Mouse (Mus musculus) adrenal gland, postnatal 25 days (tissue): ENCODE results near the gene Grrp1. TPM values are rescaled to one million over a fixed set of nuclear protein-coding genes. Genes with fewer than 3 reads are reported as not detected.

Experiments
- DNase-seq: peaks from one replicate; pipeline ENCODE4 v3.0.0; 2021; ENCODE audit warnings: mixed read lengths
- total RNA-seq: library from RNA; stranded (reverse); gene quantifications from 2 replicates; pipeline ENCODE4 v1.2.3, GENCODE M21; 2021

Grrp1 gene
- total RNA-seq, 1 experiment from 2014 or later: 8.3 TPM

GRCm38 (mm10) chr4:134243516-134244250, 10.2 kb downstream of the Grrp1 start, which contains the start of gene E130218I03Rik:
E130218I03Rik (plus strand) TSS chr4:134243662.
- no peak for DNase-seq

GRCm38 (mm10) chr4:134238686-134239085, 15.2 kb downstream of the Grrp1 start:
- no peak for DNase-seq

DNA sequence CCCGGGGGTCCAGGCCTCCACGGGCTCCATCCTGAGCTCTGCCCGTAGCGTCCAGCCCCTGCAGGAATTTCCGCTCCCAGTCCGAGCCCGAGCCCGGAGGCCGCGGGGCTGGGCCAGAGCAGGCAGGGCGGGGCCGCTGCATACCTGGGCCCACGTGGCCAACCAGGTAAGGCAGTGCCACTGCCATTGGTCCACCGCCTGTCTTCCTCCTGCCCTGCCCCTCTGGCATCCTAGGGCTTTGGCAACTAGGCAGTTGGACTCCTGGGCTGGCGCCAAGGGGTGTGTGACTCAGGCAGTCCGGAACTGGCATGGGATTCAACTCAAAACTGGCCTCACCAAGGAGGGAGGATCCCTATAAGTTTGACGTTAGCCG, 15.6 kb downstream of the Grrp1 start, which contains the start of gene Cnksr1:
Gene Cnksr1, minus strand, starts transcription at position 121 of the 373 bp plus-strand sequence.
- peak; percentile 93 for DNase-seq

DNA sequence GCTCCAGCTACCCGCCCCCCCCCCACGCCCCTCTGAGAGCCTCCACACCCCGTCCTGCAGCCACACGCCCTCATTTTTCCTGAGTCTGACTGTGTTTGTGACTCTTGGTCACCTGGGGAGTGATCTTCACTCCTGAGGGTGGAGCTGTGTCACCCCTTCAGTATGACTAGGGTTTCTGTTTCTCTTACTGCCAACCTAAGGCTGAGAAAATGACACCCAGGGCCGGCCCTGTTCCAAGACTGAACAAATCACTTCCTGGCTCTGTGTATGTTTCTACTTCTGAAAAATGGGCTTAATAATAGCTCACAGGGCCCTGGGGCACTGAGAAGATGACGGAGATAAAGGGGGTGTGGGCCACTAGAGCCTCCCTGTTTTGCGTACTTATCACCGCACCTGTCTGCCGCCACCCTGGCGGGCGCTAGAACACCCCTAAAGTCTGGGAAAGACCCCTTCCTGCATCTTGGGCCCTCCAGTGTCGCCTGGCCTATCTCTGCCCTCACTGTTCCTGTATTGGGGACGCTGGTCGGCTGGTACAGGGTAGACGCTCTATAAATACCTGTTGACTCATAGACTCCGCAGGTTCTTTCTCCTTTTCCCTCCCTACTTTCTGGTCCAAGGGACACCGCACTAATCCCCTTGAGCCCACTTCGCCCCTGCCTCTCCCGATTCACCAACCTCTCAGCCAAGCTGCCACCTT, 16.2 kb downstream of the Grrp1 start:
- DNase-seq: no peak

- no peak for DNase-seq
Measured at GRCm38 (mm10) chr4:134234876-134235275, 19.0 kb downstream of the Grrp1 start.

DNA sequence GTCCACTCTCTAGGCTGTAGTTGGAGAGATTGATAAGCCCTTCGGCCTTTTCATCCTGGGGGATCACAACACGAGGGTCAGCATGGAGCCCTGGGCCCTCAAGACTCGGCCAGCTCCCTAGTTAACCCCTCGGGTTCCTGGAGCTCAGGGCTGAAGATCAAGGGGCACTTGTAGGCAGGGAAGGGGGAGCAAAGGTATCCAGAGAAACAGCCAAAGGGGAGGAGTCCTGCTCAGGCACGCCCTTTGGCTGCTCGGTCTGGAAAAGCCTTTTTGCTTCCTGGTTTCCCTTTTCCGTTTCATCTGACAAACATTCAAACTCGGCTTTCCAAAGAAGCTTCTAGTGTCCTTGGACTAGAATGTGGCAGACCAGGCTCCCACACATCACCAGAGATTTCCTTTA, 23.5 kb downstream of the Grrp1 start:
- no peak for DNase-seq

DNA sequence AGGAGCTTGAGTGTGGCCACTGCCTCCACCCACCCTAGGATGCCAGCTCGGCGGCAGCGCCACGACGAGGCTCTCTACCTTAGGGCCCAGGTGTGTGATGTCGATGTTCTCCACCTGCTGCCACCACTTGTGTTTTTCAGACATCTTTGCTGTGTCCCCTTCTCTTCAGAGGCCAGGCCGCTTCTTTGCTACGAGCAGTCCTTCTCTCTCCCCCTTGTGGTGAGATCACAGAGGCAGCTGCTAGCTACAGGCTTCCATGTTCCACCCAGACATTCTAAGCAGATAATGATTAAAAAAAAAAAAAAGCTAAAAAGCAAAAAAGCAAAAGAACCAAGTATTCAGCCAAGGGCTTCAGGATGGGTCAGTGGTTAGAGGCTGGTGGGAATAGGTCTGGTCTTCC, 26.7 kb downstream of the Grrp1 start, which contains the start of gene Catsper4:
Gene Catsper4, minus strand, starts transcription at position 190 of the 400 bp plus-strand sequence.
- no peak for DNase-seq

GRCm38 (mm10) chr4:134222793-134223600, 30.9 kb downstream of the Grrp1 start:
- DNase-seq: no peak

DNA sequence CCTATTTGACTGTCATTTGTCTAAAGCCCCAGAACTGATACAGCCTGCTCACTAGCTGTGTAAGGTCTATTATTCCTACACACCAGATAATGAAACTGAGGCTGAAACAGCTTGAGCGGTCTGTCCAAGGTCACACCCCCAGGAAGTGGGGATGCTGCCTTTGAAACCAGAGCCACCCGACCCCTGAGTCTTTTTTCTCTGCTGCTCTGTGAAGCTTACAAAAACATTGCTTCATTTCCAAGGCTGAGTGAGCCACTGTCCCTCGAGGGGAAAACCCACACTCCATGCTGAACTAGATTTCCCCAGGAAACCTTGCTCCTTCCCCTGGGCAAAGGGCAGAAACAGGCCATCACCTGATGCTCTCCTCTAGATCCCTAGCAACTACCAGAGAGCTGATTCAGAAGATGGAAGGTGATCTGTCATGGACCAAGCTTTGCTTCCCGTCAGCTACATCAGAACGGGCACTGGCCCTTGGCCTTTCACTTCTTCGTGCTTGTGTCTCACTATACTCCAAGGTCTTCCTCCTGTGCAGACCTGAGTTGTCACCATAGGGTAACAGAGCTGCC, 47.3 kb downstream of the Grrp1 start:
- no peak for DNase-seq

GRCm38 (mm10) chr4:134203340-134203896, 50.5 kb downstream of the Grrp1 start:
- DNase-seq: no peak

GRCm38 (mm10) chr4:134202904-134203303, 51.0 kb downstream of the Grrp1 start, which contains the start of gene Gm7534:
Gm7534 (minus strand) TSS chr4:134203004.
- no peak for DNase-seq

Other genes starting within 250 kb of the Grrp1 start
- not detected in 2 replicates for gene Lin28a, start 235.3 kb downstream of the Grrp1 start, total RNA-seq
- gene Zfp683, start 200.3 kb downstream of the Grrp1 start, total RNA-seq: not detected in 2 replicates
- 0.15 TPM in 1 of 2 replicates, not detected in the other for gene Crybg2, start 193.3 kb downstream of the Grrp1 start, total RNA-seq
- 3.5 and 8.4 TPM in 2 replicates for gene Cd52, start 159.0 kb downstream of the Grrp1 start, total RNA-seq
- gene Ubxn11, start 151.5 kb downstream of the Grrp1 start, total RNA-seq: 8.1 and 9.4 TPM in 2 replicates
- 62.5 and 73.2 TPM in 2 replicates for gene Sh3bgrl3, start 125.3 kb downstream of the Grrp1 start, total RNA-seq
- 15.7 and 19.2 TPM in 2 replicates for gene Cep85, start 67.0 kb downstream of the Grrp1 start, total RNA-seq
- not detected in 2 replicates for gene Gm7534, start 51.1 kb downstream of the Grrp1 start, total RNA-seq
- not detected in 2 replicates for gene Catsper4, start 26.7 kb downstream of the Grrp1 start, total RNA-seq
- 0.49 TPM in 1 of 2 replicates, not detected in the other for gene Cnksr1, start 15.7 kb downstream of the Grrp1 start, total RNA-seq
- gene E130218I03Rik, start 10.4 kb downstream of the Grrp1 start, total RNA-seq: not detected in 2 replicates
- 8.8 and 10.3 TPM in 2 replicates for gene Zfp593, start 8.5 kb downstream of the Grrp1 start, total RNA-seq
- gene Gm30191, start 7.2 kb downstream of the Grrp1 start, total RNA-seq: not detected in 2 replicates
- gene Pdik1l, start 33.8 kb upstream of the Grrp1 start, total RNA-seq: 19.7 and 20.2 TPM in 2 replicates
- gene Trim63, start 61.0 kb upstream of the Grrp1 start, total RNA-seq: not detected in 2 replicates
- 21.1 and 21.5 TPM in 2 replicates for gene Slc30a2, start 89.1 kb upstream of the Grrp1 start, total RNA-seq
- 1.7 and 2.1 TPM in 2 replicates for gene Extl1, start 129.7 kb upstream of the Grrp1 start, total RNA-seq
- 7.9 and 9.1 TPM in 2 replicates for gene Pafah2, start 142.2 kb upstream of the Grrp1 start, total RNA-seq
- 75.6 and 87.4 TPM in 2 replicates for gene Stmn1, start 214.2 kb upstream of the Grrp1 start, total RNA-seq
- gene Paqr7, start 242.6 kb upstream of the Grrp1 start, total RNA-seq: 39.9 and 63.1 TPM in 2 replicates